Mouse (Mus musculus) NIH3T3 (cell line): ENCODE data around the gene Rtp4.

ENCODE experiments used
- DNase-seq: peaks from one replicate; pipeline ENCODE4 v3.0.0-alpha.2; 2012; ENCODE audit warnings: low read depth

Gene Rtp4

GRCm38 (mm10) chr16:23520235-23520871 lies at the start of gene Rtp4, which contains the start of gene Masp1:
Gene Rtp4 (plus strand): TSS chr16:23520291.
Gene Masp1 (minus strand): TSS chr16:23520815.
- DNase-seq, result peak; percentile 63

- no peak for DNase-seq
Observed at GRCm38 (mm10) chr16:23471551-23471950, 48.5 kb upstream of the Rtp4 start.

- DNase-seq, result no peak
Observed at GRCm38 (mm10) chr16:23472046-23472445, 48.0 kb upstream of the Rtp4 start.

GRCm38 (mm10) chr16:23475651-23476050 lies 44.4 kb upstream of the Rtp4 start:
- no peak for DNase-seq

GRCm38 (mm10) chr16:23476598-23476997 lies 43.5 kb upstream of the Rtp4 start:
- peak; percentile 58 for DNase-seq

GRCm38 (mm10) chr16:23479872-23480603 lies 40.1 kb upstream of the Rtp4 start:
- DNase-seq, result no peak

- DNase-seq, result no peak
Observed at GRCm38 (mm10) chr16:23482218-23482617, 37.9 kb upstream of the Rtp4 start.

GRCm38 (mm10) chr16:23482846-23483245 lies 37.2 kb upstream of the Rtp4 start:
- DNase-seq, result no peak

- no peak for DNase-seq
Observed at GRCm38 (mm10) chr16:23483292-23483691, 36.8 kb upstream of the Rtp4 start.

GRCm38 (mm10) chr16:23492783-23493182 lies 27.3 kb upstream of the Rtp4 start:
- DNase-seq, result peak; percentile 62

- no peak for DNase-seq
Observed at GRCm38 (mm10) chr16:23496245-23496924, 23.7 kb upstream of the Rtp4 start.

- peak; percentile 67 for DNase-seq
Observed at GRCm38 (mm10) chr16:23497440-23497839, 22.7 kb upstream of the Rtp4 start.

GRCm38 (mm10) chr16:23497881-23498280 lies 22.2 kb upstream of the Rtp4 start:
- no peak for DNase-seq

GRCm38 (mm10) chr16:23498691-23499131 lies 21.4 kb upstream of the Rtp4 start:
- peak; percentile 50 for DNase-seq

- no peak for DNase-seq
Observed at GRCm38 (mm10) chr16:23500558-23500957, 19.5 kb upstream of the Rtp4 start.

- DNase-seq, result no peak
Observed at GRCm38 (mm10) chr16:23501288-23501687, 18.8 kb upstream of the Rtp4 start.

- no peak for DNase-seq
Observed at GRCm38 (mm10) chr16:23502478-23502877, 17.6 kb upstream of the Rtp4 start.

GRCm38 (mm10) chr16:23503351-23503750 lies 16.7 kb upstream of the Rtp4 start:
- no peak for DNase-seq

GRCm38 (mm10) chr16:23504320-23504744 lies 15.8 kb upstream of the Rtp4 start:
- DNase-seq, result no peak

GRCm38 (mm10) chr16:23505904-23506687 lies 14.0 kb upstream of the Rtp4 start:
- DNase-seq, result no peak

- no peak for DNase-seq
Observed at GRCm38 (mm10) chr16:23511166-23511935, 8.7 kb upstream of the Rtp4 start.
